Mouse (Mus musculus) bone marrow, adult 2 months (tissue): Measurements from ENCODE around the gene Ubald2.

ENCODE experiments used
- CTCF ChIP-seq: fragments of 200-500 bp; IDR thresholded peaks from 2 replicates; pipeline ENCODE4 v1.5.1; 2011; ENCODE audit warnings: low read length, control low read depth; ENCODE audit not compliant: control insufficient read depth, insufficient read depth
- POLR2A ChIP-seq: fragments of 200-500 bp; IDR thresholded peaks from 2 replicates; pipeline ENCODE4 v1.6.1; 2011; ENCODE audit warnings: low read depth, mild to moderate bottlenecking, control low read depth, low read length, borderline replicate concordance; ENCODE audit not compliant: control insufficient read depth

GRCm38 (mm10) chr11:116488207-116488606 is 54.3 kb downstream of the Ubald2 start:
- no peak for TF ChIP-seq CTCF
- TF ChIP-seq POLR2A: no peak
